Mouse (Mus musculus) erythroblast, embryonic 14.5 days (primary cell): ENCODE data around the gene Bcr.

ENCODE experiments used
- GATA1 ChIP-seq: IDR thresholded peaks from 2 replicates; pipeline ENCODE4 v1.6.1; 2012; ENCODE audit warnings: low read length, inconsistent platforms, mixed read lengths
- TAL1 ChIP-seq: IDR thresholded peaks from 3 replicates; pipeline ENCODE4 v1.6.1; 2012; ENCODE audit warnings: low read length, inconsistent platforms, mixed read lengths

DNA sequence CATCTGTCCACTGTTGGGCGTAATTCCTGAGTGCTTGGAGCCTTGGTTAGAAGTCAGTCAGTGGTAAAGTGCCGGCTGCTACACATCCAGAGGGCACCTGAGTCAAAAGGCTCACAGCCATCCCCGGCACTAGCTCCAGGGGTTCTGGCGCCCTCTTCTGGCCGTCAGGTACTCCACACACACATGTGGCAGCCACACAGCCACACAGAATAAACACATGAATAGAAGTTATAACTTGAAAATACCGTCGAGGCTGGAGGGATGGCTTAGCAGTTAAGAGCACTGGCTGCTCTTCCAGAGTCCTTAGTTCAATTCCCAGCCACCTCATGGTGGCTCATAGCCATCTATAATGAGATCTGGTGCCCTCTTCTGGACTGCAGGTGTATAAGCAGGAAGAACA lies 131.3 kb downstream of the Bcr start:
- TF ChIP-seq GATA1: no peak
- TF ChIP-seq TAL1: no peak
